Comparison of ENCODE assay signal across 8 mouse cellular contexts in the genomic region with DNA sequence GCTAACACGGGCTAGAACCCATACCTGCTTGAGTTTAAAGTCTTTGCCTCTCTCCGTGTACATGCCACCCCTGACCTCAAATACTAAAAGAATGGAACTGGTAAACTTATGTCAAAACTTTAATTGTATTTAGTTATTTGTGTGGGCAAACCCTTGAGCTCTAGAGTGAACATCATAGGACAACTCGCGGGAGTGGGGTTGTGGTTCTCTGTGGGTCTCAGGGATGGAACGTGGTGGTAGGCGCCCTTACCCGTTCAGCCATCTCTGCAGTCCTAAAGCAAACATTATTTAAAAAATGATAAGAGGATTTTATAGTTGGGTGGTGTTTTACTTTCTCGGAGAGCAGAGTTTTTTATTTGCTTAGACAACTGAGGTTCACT. TPM values are rescaled to one million over a fixed set of nuclear protein-coding genes. Genes with fewer than 3 reads are reported as not detected.
DNase-seq lines count a peak whose midpoint lies in the region; ATAC-seq and TF ChIP-seq lines count a peak whose summit lies in the region.

No protein-coding gene starts in this region.

- TF ChIP-seq CTCF in lung, embryonic 14.5 days (IDR thresholded peaks at IDR 0.05; ENCODE audit: low read depth): no peak

- peak overlapping the region; percentile 88 for H3K4me2 ChIP-seq in lung, embryonic 14.5 days
- H3K4me2 ChIP-seq in embryonic facial prominence, embryonic 11.5 days (ENCODE audit: low read depth, low read length): peak overlapping the region; percentile 71
- peak overlapping the region; percentile 93 for H3K4me2 ChIP-seq in hindbrain, embryonic 14.5 days (replicated peaks)
- peak overlapping the region; percentile 78 for H3K4me2 ChIP-seq in midbrain, embryonic 12.5 days (replicated peaks)

- H3K9me3 ChIP-seq in lung, embryonic 14.5 days (ENCODE audit: low read depth, low read length): no peaks in the 10 kb centered on the region
- H3K9me3 ChIP-seq in embryonic facial prominence, embryonic 11.5 days (replicated peaks; ENCODE audit: control insufficient read depth, low read length): no peaks in the 10 kb centered on the region
- no peaks in the 10 kb centered on the region for H3K9me3 ChIP-seq in hindbrain, embryonic 14.5 days (ENCODE audit: control insufficient read depth, low read length)
- H3K9me3 ChIP-seq in midbrain, embryonic 12.5 days: no peaks in the 10 kb centered on the region

- H3K27me3 ChIP-seq in lung, embryonic 14.5 days (ENCODE audit: insufficient read depth, low read length): no peaks in the 10 kb centered on the region
- H3K27me3 ChIP-seq in embryonic facial prominence, embryonic 11.5 days (ENCODE audit: control insufficient read depth, insufficient read depth, low read length): no peaks in the 10 kb centered on the region
- H3K27me3 ChIP-seq in hindbrain, embryonic 14.5 days (ENCODE audit: control insufficient read depth, insufficient read depth, low read length): no peaks in the 10 kb centered on the region
- no peaks in the 10 kb centered on the region for H3K27me3 ChIP-seq in midbrain, embryonic 12.5 days

- ATAC-seq in lung, embryonic 14.5 days (ENCODE audit: insufficient read depth): peak; percentile 37
- peak; percentile 32 for ATAC-seq in embryonic facial prominence, embryonic 11.5 days (replicated peaks; ENCODE audit: insufficient number of reproducible peaks, low FRiP score, low TSS enrichment, low read depth)
- peak; percentile 35 for ATAC-seq in hindbrain, embryonic 14.5 days (ENCODE audit: low FRiP score)
- peak; percentile 52; the same call in 1 of the 2 replicates for ATAC-seq in midbrain, embryonic 12.5 days (ENCODE audit: low FRiP score, low read depth)

- no peak for DNase-seq in lung, embryonic 14.5 days
- DNase-seq in lung, postnatal 25 days (ENCODE audit: low spot score): no peak
- DNase-seq in embryonic facial prominence, embryonic 11.5 days (ENCODE audit: low spot score): no peak
- DNase-seq in hindbrain, embryonic 14.5 days (ENCODE audit: low spot score): peak; percentile 63
- DNase-seq in natural killer cell, adult 2 months (ENCODE audit: low spot score in 2 of 2): no peak
- no peak for DNase-seq in left cerebral cortex, adult 8-10 months (ENCODE audit: low spot score in 2 of 2)
- no peak for DNase-seq in layer of hippocampus, adult 18-20 months (ENCODE audit: low spot score in 2 of 2)

- under 1% methylated on average over 8 of the region's 8 CpGs for WGBS in lung, embryonic 14.5 days
- 3% methylated on average over 8 of the region's 8 CpGs for WGBS in embryonic facial prominence, embryonic 11.5 days
- WGBS in hindbrain, embryonic 14.5 days: 1% methylated on average over 8 of the region's 8 CpGs
- 2% methylated on average over 8 of the region's 8 CpGs for WGBS in midbrain, embryonic 12.5 days

- no peaks in the 10 kb centered on the region for H3K36me3 ChIP-seq in lung, embryonic 14.5 days (ENCODE audit: insufficient read depth)
- no peaks in the 10 kb centered on the region for H3K36me3 ChIP-seq in embryonic facial prominence, embryonic 11.5 days (replicated peaks; ENCODE audit: control insufficient read depth, insufficient read depth, low read depth, low read length)
- H3K36me3 ChIP-seq in hindbrain, embryonic 14.5 days (replicated peaks; ENCODE audit: control insufficient read depth, insufficient read depth): no peaks in the 10 kb centered on the region
- H3K36me3 ChIP-seq in midbrain, embryonic 12.5 days: 0 out of 2 replicates have a peak, but pooled peaks cover 4% of the 10 kb centered on the region

- H3K4me1 ChIP-seq in lung, embryonic 14.5 days (ENCODE audit: insufficient read depth): no peaks in the 10 kb centered on the region
- no peaks in the 10 kb centered on the region for H3K4me1 ChIP-seq in embryonic facial prominence, embryonic 11.5 days (ENCODE audit: control insufficient read depth, insufficient read depth, low read length)
- peaks cover 26% of the 10 kb centered on the region for H3K4me1 ChIP-seq in hindbrain, embryonic 14.5 days (replicated peaks; ENCODE audit: control insufficient read depth, insufficient read depth, low read length)
- H3K4me1 ChIP-seq in midbrain, embryonic 12.5 days: peaks cover 14% of the 10 kb centered on the region

- peak overlapping the region; percentile 100 for H3K27ac ChIP-seq in lung, embryonic 14.5 days (ENCODE audit: low read depth)
- peak overlapping the region; percentile 99 for H3K27ac ChIP-seq in embryonic facial prominence, embryonic 11.5 days (replicated peaks; ENCODE audit: low read depth, low read length)
- H3K27ac ChIP-seq in hindbrain, embryonic 14.5 days: peak overlapping the region; percentile 99
- H3K27ac ChIP-seq in midbrain, embryonic 12.5 days (replicated peaks): peak overlapping the region; percentile 100

- H3K9ac ChIP-seq in lung, embryonic 14.5 days: peak overlapping the region; percentile 90
- H3K9ac ChIP-seq in embryonic facial prominence, embryonic 11.5 days (replicated peaks; ENCODE audit: low read length): peak overlapping the region; percentile 95
- H3K9ac ChIP-seq in hindbrain, embryonic 14.5 days: peak overlapping the region; percentile 87
- H3K9ac ChIP-seq in midbrain, embryonic 12.5 days (replicated peaks): peak overlapping the region; percentile 95

- peak overlapping the region; percentile 82 for H3K4me3 ChIP-seq in lung, embryonic 14.5 days (ENCODE audit: low read depth, low read length)
- H3K4me3 ChIP-seq in embryonic facial prominence, embryonic 11.5 days (ENCODE audit: low read depth, low read length): peak overlapping the region; percentile 90
- peak overlapping the region; percentile 65 for H3K4me3 ChIP-seq in hindbrain, embryonic 14.5 days (replicated peaks; ENCODE audit: low read length)
- peak overlapping the region; percentile 87 for H3K4me3 ChIP-seq in midbrain, embryonic 12.5 days

RNA-seq across cellular contexts. Expression of a gene that starts 0.8 kb away (rescaled TPM):
- 99.8 and 112 TPM in 2 replicates for polyA plus RNA-seq in lung, embryonic 14.5 days (2014; fragmentation: Nextera tagmentation; extraction: Ambion mirVana)
- polyA plus RNA-seq in embryonic facial prominence, embryonic 11.5 days (2014; fragmentation: Nextera tagmentation; extraction: Ambion mirVana): 120 and 132 TPM in 2 replicates
- 227 and 244 TPM in 2 replicates for polyA plus RNA-seq in hindbrain, embryonic 14.5 days (2014; fragmentation: Nextera tagmentation; extraction: Ambion mirVana)
- polyA plus RNA-seq in midbrain, embryonic 12.5 days (2016; fragmentation: Nextera tagmentation; extraction: Ambion mirVana): 134 and 139 TPM in 2 replicates
- total RNA-seq in left cerebral cortex, adult 8-10 months (2022): 10 to 100 TPM; 65.7 to 72.1 (median 70.6) TPM
- total RNA-seq in layer of hippocampus, adult 18-20 months (2021): 10 to 100 TPM; 64.1 to 68.5 TPM

RNA-seq across cellular contexts. Expression of a gene that starts 13.8 kb away (rescaled TPM):
- polyA plus RNA-seq in lung, embryonic 14.5 days (2014; fragmentation: Nextera tagmentation; extraction: Ambion mirVana): 23.3 and 26.0 TPM in 2 replicates
- 23.1 and 25.1 TPM in 2 replicates for polyA plus RNA-seq in embryonic facial prominence, embryonic 11.5 days (2014; fragmentation: Nextera tagmentation; extraction: Ambion mirVana)
- 2.9 and 3.6 TPM in 2 replicates for polyA plus RNA-seq in hindbrain, embryonic 14.5 days (2014; fragmentation: Nextera tagmentation; extraction: Ambion mirVana)
- polyA plus RNA-seq in midbrain, embryonic 12.5 days (2016; fragmentation: Nextera tagmentation; extraction: Ambion mirVana): 15.7 and 16.4 TPM in 2 replicates
- total RNA-seq in left cerebral cortex, adult 8-10 months (2022): 1 to 10 TPM in 2 of 4 experiments, under 1 TPM in 2; 0.43 to 1.5 (median 0.85) TPM
- under 1 TPM; 0.15 to 0.20 TPM for total RNA-seq in layer of hippocampus, adult 18-20 months (2021)
